Mouse (Mus musculus) kidney, postnatal 0 days (tissue): ENCODE measurements around the gene Atrip. TPM values are rescaled to one million over a fixed set of nuclear protein-coding genes. Genes with fewer than 3 reads are reported as not detected.

Experiments
- ATAC-seq: fragments of 200-750 bp; cut with Nextera tagmentation; replicated peaks from 2 replicates; pipeline ENCODE4 v1.8.0; 2017; ENCODE audit warnings: low read depth, moderate number of reproducible peaks, moderate TSS enrichment, moderate library complexity; ENCODE audit not compliant: low FRiP score
- DNase-seq: peaks from one replicate; pipeline ENCODE4 v3.0.0-alpha.2; 2016; ENCODE audit warnings: low spot score
- H3K27ac ChIP-seq: fragments of 300-500 bp; sonication (generic); 2 replicates; pipeline ENCODE4 v1.5.1; 2014; ENCODE audit warnings: mild to moderate bottlenecking
- H3K27me3 ChIP-seq: fragments of 300-500 bp; sonication (generic); 2 replicates; pipeline ENCODE4 v1.6.1; 2014; ENCODE audit warnings: low read length, mixed read lengths; ENCODE audit not compliant: insufficient read depth
- H3K36me3 ChIP-seq: fragments of 300-500 bp; sonication (generic); 2 replicates; pipeline ENCODE4 v1.6.1; 2014; ENCODE audit warnings: low read length, mixed read lengths; ENCODE audit not compliant: insufficient read depth
- H3K4me1 ChIP-seq: fragments of 300-500 bp; sonication (generic); replicated peaks from 2 replicates; pipeline ENCODE4 v1.6.1; 2014; ENCODE audit warnings: antibody characterized with exemption, low read length, mixed read lengths; ENCODE audit not compliant: insufficient read depth
- H3K4me2 ChIP-seq: fragments of 300-500 bp; sonication (generic); 2 replicates; pipeline ENCODE4 v1.6.1; 2014; ENCODE audit warnings: mild to moderate bottlenecking, low read length, moderate library complexity, mixed read lengths
- H3K4me3 ChIP-seq: fragments of 300-500 bp; sonication (generic); replicated peaks from 2 replicates; pipeline ENCODE4 v1.5.1; 2014; ENCODE audit warnings: low read depth, low read length
- H3K9ac ChIP-seq: fragments of 300-500 bp; sonication (generic); 2 replicates; pipeline ENCODE4 v1.6.1; 2014; ENCODE audit warnings: low read depth, low read length
- H3K9me3 ChIP-seq: fragments of 300-500 bp; sonication (generic); replicated peaks from 2 replicates; pipeline ENCODE4 v1.6.1; 2016; ENCODE audit warnings: low read length, inconsistent platforms, mixed read lengths
- CTCF ChIP-seq: IDR thresholded peaks from 2 replicates; pipeline ENCODE4 v1.5.1; 2016; ENCODE audit warnings: antibody characterized with exemption, low read depth, mild to moderate bottlenecking, moderate library complexity
- WGBS: fragments of 180-500 bp; shearing (Covaris S2); extraction: QIAGEN DNeasy Blood & Tissue Kit; methylation state at CpG from one replicate; pipeline ENCODE4 v1.1.7; 2014; 5-methylcytosine and 5-hydroxymethylcytosine counted together
- polyA plus RNA-seq: library from polyadenylated mRNA; unstranded; fragments of >200 nt; fragmentation: Nextera tagmentation; extraction: Ambion mirVana; gene quantifications from 2 replicates; pipeline ENCODE4 v1.2.1, GENCODE M21; 2015

Gene Atrip
- polyA plus RNA-seq, 1 experiment from 2014 or later = 18.8 TPM

GRCm38 (mm10) chr9:109053366-109053765, 20.6 kb downstream of the Atrip start:
- 82% methylated on average over 3 of the region's 3 CpGs for WGBS
- Histone ChIP-seq H3K4me2 (no peak overlapping the region), H3K27me3 (no peaks in the 10 kb centered on the region), H3K9me3 (no peaks in the 10 kb centered on the region), H3K27ac (no peak overlapping the region), H3K4me1 (0 out of 2 replicates have a peak, but pooled peaks cover 10% of the 10 kb centered on the region), H3K4me3 (no peak overlapping the region), H3K9ac (no peak overlapping the region), H3K36me3 (peaks cover 22% of the 10 kb centered on the region)
- no peak for TF ChIP-seq CTCF
- DNase-seq (no peak), ATAC-seq (no peak)

DNA sequence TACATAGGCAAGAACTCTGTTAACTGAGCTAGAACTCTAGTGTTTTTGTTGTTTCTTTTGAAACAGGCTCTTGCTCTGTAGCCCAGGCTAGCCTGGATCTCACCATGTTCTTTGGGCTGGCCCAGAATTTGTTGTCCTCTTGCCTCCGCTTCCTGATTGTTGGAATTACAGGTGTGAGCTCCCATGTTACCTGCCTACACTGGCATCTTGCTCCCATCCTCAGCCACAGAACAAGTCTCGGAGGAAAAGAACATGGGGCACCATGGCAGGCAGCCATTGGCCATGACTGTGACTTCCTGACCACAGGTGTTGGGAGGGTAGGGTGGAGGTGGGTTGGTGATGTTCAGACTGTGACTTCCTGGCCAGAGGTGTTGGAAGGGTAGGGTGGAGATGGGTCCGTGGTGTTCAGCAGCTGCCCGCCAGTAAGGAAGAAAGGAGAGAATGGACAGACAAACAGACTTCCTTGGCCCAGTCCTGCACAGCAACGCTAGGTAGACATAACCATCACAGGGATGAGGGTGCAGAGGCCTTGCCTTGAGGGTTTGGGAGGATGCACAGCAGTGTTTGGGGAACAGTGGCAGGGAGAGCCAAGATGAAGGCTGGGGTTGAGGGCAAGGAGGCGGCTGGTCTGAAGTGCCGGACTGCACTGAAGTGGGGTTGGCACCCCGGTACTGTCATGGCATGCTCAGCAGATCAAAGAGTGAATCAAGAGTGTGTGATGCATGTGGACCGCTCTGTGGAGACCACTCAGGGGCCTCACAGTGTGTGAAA, 21.2 kb downstream of the Atrip start:
- no peaks in the 10 kb centered on the region for H3K27me3 ChIP-seq
- peaks cover 18% of the 10 kb centered on the region for H3K36me3 ChIP-seq
- H3K9ac ChIP-seq = no peak overlapping the region
- no peak for ATAC-seq
- H3K27ac ChIP-seq = no peak overlapping the region
- DNase-seq = no peak
- 83% methylated on average over 9 of the region's 9 CpGs for WGBS
- TF ChIP-seq CTCF = no peak
- H3K4me3 ChIP-seq = no peak overlapping the region
- H3K4me2 ChIP-seq = no peak overlapping the region
- 0 out of 2 replicates have a peak, but pooled peaks cover 10% of the 10 kb centered on the region for H3K4me1 ChIP-seq
- no peaks in the 10 kb centered on the region for H3K9me3 ChIP-seq

- Histone ChIP-seq H3K9me3 (no peaks in the 10 kb centered on the region), H3K4me3 (no peak overlapping the region), H3K4me1 (0 out of 2 replicates have a peak, but pooled peaks cover 10% of the 10 kb centered on the region), H3K27me3 (no peaks in the 10 kb centered on the region), H3K36me3 (peaks cover 10% of the 10 kb centered on the region), H3K4me2 (no peak overlapping the region), H3K9ac (no peak overlapping the region), H3K27ac (no peak overlapping the region)
- DNase-seq = no peak
- no peak for ATAC-seq
- no peak for TF ChIP-seq CTCF
- 88% methylated on average over 10 of the region's 10 CpGs for WGBS
These were observed 22.1 kb downstream of the Atrip start for GRCm38 (mm10) chr9:109051651-109052489.

- Histone ChIP-seq H3K27me3 (no peaks in the 10 kb centered on the region), H3K4me3 (no peak overlapping the region), H3K36me3 (peaks cover 3% of the 10 kb centered on the region; the same call in 1 of the 2 replicates), H3K4me1 (0 out of 2 replicates have a peak, but pooled peaks cover 10% of the 10 kb centered on the region), H3K27ac (no peak overlapping the region), H3K9ac (no peak overlapping the region), H3K4me2 (no peak overlapping the region), H3K9me3 (no peaks in the 10 kb centered on the region)
- ATAC-seq (no peak), DNase-seq (no peak)
- no peak for TF ChIP-seq CTCF
- WGBS = 89% methylated on average over 13 of the region's 13 CpGs
These were observed 22.9 kb downstream of the Atrip start for GRCm38 (mm10) chr9:109051011-109051501.

DNA sequence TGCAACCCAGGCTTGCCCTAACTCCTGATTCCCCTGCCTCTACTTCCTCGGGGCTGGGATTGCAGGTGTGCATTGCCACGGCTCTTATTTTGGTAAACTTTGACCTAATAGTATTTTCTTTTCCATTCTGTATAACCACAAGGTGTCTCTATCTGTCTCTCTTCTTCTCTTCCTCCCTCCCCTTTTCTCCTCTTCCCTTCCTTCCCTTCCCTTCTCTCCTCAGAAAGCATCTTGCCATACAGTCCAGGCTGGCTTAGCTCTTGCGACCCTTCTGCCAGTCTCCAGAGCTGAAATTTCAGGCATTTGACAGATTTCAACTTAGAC, 23.3 kb downstream of the Atrip start:
- 52% methylated on average over 3 of the region's 3 CpGs for WGBS
- H3K27me3 ChIP-seq = no peaks in the 10 kb centered on the region
- H3K36me3 ChIP-seq = peaks cover 3% of the 10 kb centered on the region; the same call in 1 of the 2 replicates
- H3K4me2 ChIP-seq = no peak overlapping the region
- H3K9me3 ChIP-seq = no peaks in the 10 kb centered on the region
- no peak for TF ChIP-seq CTCF
- 0 out of 2 replicates have a peak, but pooled peaks cover 10% of the 10 kb centered on the region for H3K4me1 ChIP-seq
- no peak overlapping the region for H3K27ac ChIP-seq
- DNase-seq (no peak), ATAC-seq (no peak)
- no peak overlapping the region for H3K9ac ChIP-seq
- H3K4me3 ChIP-seq = no peak overlapping the region

- Histone ChIP-seq H3K4me1 (0 out of 2 replicates have a peak, but pooled peaks cover 7% of the 10 kb centered on the region), H3K4me3 (no peak overlapping the region), H3K27ac (no peak overlapping the region), H3K9me3 (no peaks in the 10 kb centered on the region), H3K27me3 (no peaks in the 10 kb centered on the region), H3K36me3 (peaks cover 3% of the 10 kb centered on the region; the same call in 1 of the 2 replicates), H3K4me2 (no peak overlapping the region), H3K9ac (no peak overlapping the region)
- 81% methylated on average over 9 of the region's 9 CpGs for WGBS
- no peak for TF ChIP-seq CTCF
- ATAC-seq = no peak
- DNase-seq = no peak
These were observed 23.8 kb downstream of the Atrip start for GRCm38 (mm10) chr9:109049996-109050673.
